Mouse (Mus musculus) adrenal gland, postnatal 36 days (tissue): ENCODE measurements around the gene Cerkl. TPM values are rescaled to one million over a fixed set of nuclear protein-coding genes. Genes with fewer than 3 reads are reported as not detected.

Source experiments
- DNase-seq, 2 experiments: peaks; one replicate each; pipeline ENCODE4 v3.0.0; 2021; ENCODE audit warnings: mixed read lengths in 1 of 2
- total RNA-seq, 2 experiments: library from RNA; stranded (reverse); gene quantifications; 2 replicates each; pipeline ENCODE4 v1.2.3; 2021

Gene Cerkl
- total RNA-seq, 2 experiments from 2014 or later, result 1.4 to 3.1 TPM

DNA sequence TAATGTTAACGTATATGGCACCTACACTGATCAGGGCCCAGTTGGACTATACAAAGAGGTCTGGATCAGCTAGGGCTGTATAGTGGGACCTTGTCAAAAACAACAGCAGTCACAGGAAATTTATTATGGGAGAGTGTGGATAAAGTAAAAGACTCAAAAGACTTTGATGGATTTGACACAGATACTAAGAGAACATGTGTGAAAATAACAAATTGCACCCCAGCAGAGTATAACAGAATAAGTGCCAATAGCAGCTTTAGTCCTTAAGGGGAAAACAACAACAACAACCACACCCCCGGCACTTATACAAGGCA, 84.5 kb downstream of the Cerkl start:
- no peak for DNase-seq

DNA sequence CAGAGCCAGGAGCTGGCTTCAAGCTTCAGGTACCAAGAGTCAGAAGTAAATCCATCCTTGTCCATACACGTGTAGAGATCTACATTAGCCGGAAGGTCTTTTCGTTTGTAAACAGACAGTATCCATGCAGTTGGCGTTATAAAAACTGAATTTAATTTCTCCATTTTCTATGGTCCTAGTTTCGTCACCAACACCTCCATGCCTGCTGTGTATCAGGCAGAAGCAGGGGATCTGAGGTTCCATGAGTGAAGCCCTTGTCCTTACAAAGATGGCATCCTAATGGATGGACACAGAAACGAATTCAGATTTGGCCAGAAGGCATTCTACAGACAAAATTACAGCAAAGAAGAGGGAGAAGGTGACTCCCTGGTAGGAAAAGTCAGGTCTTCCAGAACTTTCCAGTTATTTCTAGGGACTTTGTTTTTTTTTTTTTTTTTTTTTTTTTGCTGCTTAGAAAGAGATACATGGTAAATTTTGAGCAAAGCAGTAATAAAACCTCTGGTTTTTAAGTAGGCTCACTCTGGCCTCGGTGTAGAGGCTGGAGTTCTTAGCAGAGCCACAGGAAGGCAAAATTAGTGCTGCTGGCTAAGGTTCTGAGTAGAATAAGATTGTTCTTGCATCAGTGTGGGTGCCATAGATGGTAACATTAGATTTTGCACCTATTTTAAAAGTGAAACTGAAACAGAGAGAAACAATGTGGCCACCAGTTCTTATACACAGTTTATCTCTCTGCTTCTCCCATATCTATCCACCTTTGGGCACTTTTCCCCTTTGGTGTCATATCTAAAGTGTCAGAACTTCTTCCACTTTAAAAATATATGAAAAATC, 85.0 kb downstream of the Cerkl start:
- no peak for DNase-seq

DNA sequence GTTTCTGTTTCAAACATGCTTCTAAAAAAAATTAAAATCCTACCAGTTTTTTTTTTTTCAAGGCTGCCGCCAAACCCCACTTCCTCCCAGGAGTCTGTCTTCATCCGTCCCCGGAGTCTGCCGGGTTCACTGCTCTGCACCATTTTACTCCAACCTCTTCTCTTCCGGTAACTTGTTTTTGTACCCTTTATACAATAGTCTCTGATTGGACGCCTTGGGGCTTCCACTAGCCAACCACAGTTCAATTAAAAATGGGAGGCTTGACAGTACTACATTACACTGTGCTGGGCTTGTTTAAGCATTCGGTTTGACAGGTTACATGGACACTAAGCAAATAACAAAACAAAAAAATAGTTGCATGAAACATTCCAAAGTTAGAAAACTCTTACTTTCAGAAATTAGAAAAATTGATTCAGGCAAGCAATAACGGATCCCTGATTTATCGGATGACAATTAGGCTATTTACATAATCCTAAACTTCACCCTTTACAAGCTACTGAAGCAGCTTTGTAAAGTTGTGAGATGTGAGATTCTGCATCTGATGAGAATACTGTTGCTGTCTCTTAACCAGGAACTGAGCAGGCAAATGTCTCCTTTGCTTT, 85.8 kb downstream of the Cerkl start:
- DNase-seq, result peak in 1 of 2 experiments; percentile 12

DNA sequence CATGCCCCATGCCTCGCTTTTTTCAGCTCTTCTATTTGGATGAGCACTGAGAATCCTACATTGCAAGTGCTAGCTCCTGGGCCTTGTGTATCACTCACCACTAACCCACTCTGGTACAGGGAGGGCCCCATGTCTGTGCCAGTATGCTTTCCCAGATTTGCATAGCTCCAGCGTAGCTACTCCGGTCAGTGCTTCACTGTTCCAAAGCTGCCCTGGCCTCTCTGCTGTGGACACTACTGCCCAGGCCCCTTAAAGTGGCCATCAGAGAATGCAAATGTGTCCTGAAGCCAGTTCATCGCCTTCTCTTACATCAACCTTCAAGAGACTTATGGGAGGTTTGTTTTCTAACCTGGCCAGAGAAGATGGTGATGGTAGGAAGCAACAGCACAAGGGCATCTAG, 86.7 kb downstream of the Cerkl start:
- no peak for DNase-seq

DNA sequence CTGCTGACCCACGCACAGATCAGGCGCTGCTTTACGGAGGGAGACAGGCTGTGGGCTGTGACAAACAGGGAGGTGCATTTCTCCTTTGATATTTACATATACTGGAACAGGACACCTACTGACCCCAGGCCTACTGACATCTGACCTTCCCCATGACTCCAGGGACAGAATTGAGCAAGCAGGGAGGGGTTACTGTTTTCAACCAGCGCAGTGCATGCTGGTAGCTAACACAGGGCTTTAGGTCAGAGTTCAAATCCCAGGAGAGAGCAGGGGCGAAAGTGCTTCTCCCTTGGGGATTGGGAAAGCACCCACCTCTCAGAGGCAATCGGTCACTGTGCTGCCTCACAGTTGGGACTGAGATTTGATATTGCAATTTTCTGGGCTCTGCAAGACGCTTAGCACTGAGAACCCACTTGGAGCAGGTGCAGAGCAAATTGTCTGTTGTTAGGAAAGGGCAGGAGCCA, 87.5 kb downstream of the Cerkl start:
- DNase-seq, result peak; percentile 5 to 45

DNA sequence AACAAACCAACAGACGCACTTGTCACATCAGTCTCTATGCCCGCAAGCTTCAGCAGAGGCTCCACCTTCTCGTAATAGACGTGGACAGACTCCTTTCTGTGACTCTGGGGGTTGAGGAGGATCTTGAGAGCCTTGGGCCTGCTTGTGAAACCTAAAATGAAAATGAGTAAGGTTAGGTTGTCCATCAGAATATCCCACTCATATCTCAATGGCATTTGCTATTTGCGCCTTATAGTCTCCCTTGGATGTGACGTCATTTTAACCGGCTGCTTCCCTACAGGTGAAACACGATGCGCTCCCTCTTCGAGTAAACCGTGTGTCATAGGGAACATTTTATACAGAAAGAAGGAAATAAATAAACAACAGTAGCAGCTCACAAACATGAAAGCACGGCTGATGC, 87.9 kb downstream of the Cerkl start:
- DNase-seq, result no peak

DNA sequence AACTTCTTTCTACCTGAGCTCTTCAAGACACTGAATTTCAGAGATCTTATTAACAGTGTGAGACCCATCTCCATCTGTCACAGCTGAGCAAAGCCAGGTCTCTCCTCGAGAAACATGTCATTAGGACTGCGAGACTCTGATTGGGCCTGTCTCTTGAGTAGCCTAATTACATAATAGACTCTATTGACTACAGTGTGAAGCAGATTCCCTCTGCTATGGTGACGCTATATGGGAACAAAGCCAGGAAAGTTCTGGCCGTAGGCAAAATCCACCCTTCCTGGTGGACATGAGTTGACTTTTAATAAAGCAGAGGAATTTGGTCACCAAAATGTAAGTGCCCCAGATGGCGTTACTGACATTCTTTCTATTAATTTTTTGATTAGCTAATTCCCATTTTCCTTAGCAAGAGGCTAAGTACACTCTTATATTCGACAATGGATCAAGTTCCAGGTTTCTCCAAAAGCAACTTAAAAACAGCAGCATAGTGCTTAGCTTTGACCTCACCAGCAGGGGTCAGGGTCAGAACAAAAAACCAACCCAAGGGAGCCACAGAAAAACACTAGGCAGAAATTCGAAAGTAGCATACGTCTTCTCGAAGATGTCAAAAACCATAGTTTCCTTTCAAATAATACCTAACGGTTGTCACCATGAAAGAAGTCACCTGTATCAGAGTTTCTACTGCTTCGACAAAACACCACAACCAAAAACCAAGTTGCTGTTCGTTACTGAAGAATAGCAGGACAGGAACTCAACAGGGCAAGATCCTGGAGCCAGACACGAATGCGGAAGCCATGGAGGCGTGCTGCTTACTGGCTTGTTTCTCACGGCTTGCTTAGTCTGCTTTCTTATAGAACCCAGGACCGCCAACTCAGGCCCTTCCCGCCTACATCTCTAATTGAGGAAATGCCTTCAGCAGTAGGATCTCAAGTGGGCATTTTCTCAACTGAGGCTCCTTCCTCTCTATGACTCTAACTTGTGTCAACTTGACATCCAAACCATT, 88.8 kb downstream of the Cerkl start:
- no peak for DNase-seq

DNA sequence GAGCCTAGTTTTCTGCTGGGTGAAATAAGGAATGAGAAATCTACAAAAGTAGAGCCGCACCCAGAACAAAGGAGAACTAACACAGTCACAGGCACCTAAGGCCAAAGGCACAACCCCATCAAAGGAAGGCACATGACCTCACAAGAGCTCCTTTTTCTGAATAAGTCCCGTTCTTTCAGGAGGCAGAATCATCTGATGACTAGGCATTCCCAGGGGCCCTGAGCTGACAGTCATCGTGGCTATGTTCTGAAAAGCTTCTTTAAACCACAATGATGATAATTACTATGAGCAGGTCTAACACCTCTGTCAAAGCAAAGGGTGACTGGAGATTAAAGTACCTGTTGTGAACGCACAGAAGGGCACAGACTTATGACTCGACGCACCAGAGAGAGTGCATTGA, 92.7 kb downstream of the Cerkl start:
- no peak for DNase-seq

DNA sequence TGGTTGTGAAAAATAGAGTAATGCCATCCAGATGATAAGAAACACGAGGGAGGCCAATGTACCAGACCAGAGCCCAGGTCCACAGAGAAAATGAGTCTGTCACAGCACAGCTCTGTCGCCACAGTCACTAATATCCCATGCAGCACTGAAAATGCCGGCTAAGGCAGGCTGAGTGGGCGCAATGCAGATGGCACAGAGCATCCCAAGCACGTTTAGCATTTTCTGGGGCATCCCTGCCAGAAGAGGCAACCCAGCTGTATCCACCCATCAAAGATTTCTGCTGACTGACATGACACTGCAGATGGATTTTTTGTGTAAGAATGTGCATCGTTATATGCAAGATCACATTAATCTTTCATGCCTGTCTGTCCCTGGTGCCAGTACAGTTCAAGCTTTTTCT, 94.6 kb downstream of the Cerkl start:
- DNase-seq, result no peak

DNA sequence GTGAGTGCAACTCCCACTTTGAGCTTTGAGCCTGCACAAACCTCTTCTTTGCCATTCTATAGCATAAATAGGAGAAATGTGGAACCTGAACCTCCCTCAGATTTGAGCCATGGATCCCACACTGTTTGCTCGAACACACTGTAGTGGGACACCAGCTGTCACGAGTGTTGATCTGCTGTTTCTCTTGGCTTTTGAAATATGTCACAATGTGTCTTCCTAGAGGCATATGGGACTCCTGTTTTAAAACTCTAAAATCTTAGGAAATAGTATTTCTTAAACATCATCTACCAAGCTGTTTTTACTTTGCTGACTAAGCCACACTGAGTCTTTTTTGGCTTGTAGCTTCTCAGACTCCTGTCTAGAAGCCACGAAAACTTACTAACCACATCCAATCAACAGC, 98.8 kb downstream of the Cerkl start:
- no peak for DNase-seq

DNA sequence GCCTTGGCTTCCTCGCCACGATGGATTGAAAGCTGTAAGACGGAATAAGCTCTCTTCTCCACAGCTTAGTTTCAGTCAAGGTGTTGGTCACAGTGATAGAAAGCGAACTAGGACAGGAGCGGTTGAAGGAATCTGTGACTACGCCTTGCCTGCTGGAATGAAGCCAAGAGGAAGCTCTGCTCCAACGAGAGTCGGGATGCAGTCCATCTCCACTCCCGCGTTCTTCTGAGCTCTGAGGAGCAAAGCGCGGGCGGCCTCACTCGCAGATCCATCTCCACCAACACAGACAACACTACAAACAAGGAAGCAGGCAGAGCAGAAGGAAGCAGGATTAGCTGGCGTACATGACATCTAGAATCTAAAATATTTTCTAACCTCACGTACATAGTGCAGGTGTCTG, 101.8 kb downstream of the Cerkl start:
- DNase-seq, result no peak

DNA sequence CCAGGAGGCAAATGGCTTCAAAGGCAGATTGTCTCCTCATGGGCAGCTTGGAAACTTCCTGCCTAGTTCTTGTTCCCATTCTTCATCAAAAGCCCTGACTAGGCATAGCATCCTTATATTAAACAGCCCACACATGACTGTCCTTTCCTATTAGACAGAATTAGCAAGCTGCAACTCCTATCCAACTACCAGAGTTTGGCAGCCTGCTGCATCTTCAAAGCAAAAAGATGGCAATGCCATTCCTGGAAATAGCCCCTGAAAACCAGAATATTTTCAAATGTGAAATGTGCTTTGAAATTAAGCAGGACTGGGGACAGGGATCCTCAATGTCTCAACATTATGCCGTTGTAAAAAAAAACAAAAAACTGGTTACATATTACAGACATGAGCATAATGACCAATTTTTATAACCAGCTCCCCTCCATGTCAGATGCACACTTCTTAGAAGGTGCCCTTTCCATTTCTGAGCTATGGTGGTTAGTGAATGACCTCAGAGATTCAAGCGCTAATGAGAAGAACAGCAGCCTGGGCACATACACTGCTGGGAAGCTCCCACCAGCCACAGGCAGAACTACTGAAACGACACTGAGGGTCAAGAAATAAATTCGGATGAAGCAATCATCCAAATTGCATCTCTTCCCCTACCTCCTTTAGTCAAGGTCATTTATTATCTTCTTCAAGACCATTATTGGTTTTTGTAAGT, 104.3 kb downstream of the Cerkl start:
- DNase-seq, result no peak

DNA sequence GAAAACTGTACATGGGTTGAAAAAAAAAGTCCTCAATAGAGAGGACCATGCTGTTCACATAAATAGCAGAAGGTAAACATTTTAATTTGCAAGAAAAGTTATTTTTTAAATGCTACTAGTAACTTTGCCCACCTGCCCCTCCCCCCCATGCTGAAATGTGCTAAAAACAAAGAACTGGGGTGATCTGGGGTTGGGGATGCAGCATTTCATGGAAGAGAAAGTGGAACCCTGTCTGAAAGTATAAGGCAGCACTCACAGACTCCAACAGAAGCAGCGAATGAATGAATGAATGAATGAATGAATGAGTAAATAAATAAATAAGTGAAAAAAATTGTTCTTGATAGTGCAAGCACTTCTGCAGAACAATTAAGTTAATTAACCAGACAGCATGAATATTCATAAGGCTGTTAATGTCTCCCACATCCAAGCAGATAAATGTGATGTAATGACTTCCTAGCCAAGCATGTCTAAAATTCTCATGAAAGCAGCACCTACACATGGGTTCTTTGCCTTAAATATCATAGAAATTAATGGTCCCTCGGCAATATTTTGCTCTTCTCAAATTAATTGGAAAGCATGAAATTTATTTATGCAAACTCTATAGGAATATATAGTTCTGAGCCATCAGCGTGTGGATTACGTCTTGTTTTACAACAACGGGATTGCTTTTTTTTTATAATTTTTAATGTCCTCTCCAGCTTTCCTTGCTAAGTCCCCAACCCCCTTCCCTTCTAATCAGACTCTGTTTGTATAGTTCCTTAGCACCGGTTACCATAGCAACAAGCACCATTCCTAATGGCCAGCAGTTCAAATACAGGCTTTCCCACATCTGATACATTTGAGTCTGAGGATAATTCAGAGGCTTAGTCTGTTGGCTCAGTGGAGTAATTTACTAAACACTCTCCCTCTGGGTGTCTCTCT, 105.1 kb downstream of the Cerkl start:
- DNase-seq, result no peak

DNA sequence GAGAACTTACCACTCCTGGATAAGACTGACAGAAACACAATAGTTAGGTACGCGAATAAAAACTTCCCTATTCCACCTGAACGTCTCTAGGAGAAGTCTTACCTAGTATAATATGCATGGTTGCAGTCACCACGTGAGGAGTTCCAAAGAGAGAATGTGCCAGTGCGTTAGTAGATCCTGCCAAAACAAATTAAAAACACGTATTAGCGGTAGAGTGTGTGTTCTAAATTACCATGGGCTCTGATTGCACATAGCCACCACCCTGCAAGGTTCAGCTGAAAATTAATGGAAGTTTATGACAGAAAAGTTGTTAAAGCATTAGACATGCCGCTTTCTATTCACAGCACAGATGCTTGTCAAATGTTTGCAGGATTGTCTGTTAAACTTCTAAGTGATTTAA, 113.5 kb downstream of the Cerkl start:
- no peak for DNase-seq

DNA sequence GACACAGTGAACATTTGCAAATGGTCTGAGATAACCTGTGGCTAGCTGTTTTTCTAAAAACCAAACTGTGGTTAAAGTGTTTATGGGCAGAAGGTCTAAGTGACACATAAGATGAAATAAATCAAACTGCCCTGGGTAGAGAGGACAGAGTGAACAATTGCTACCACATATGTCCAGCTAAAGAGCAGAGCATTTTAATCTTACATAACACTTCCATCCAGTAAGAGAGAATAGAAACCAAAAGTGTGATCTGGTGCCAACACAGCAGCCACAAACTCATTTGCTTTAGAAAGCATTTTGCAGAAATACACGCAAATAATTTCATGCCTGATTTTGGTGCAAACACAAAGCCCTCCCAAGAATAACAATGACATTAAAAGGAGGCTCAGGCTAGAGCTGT, 117.6 kb downstream of the Cerkl start:
- no peak for DNase-seq

DNA sequence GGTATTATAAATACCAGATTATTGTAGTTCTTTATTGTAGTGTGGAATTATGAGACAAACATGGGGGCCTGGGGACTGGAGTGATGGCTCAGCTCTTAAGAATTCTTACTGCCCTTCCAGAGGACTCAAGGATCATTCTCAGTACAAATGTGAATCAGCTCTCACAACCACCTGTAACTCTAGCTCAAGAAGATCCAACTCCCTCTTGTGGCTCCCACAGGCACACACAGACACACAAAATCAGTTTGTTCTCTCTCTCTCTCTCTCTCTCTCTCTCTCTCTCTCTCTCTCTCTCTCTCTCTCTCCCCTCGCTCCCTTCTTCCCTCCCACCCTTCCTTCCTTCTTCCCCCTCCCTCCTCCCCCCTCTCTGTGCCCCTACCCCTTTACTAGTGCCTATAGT, 120.4 kb downstream of the Cerkl start:
- no peak for DNase-seq

DNA sequence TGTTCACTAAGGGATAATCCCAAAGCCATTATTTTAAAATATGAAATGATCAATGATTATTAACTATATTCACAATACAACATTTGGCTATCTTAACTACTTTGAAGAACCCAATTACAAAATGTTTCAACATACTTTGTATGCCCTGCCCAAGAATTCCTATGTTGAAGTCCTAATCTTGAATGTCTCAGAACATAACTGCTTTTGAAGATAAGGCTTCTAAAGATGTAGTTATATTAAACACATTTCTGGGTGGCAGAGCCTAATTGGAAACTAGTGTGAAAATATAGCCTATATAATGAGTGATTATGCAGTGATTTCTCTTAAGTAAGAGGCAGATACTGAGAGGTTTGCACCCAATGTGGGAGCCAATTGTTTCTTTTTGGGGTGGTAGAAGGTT, 121.9 kb downstream of the Cerkl start:
- no peak for DNase-seq

DNA sequence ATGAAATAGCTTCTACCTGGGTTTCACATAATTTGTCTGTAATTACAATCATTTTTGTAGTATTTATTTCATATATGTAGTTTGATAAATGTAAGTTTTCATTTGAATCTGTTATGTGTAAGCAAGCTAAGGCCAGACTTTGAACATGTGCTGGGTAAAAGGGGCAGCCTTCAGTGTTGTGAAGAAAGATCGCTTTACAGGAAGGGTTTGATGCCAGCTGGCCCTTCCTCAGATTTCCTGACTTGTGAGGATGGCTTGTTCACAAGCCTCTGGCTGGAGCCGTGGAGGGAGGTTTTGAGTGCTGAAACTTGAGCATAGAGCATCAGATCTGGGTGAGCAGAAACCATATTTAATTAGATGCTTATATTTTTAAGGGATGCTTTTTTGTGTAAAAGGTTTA, 128.5 kb downstream of the Cerkl start:
- DNase-seq, result no peak

DNA sequence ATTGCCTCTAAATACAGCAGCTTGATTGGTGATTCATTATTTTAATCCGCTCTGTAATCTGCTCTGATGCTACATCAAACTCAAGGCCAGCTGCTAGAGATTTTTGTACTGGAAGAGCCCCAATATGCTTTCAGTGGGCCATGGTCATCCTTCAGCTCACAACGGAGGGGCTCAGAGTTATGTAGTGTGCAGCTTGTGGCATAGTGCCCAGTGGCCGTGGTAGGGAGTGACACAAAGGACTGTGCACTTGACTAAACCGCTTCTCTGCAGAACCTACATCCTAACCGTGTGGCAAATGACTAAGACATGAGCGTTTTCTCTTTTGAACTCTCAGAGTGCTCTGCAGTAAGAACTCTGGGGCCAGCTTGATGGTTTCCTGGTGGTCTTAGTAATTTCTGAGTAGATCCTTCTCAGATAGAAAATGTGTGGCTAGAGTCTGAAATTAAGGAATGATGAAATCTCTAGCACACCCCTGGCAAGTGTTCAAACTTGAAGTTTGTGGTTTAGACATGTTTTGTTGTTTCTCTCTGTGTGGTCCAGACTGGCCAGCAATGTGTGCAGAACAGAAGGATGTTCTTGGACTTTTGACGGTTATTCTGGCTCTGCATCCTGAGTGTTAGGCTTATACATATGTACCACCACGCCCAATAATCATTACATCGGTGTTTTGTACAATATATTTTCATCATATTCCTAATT, 140.3 kb downstream of the Cerkl start:
- peak in 1 of 2 experiments; percentile 3 for DNase-seq

DNA sequence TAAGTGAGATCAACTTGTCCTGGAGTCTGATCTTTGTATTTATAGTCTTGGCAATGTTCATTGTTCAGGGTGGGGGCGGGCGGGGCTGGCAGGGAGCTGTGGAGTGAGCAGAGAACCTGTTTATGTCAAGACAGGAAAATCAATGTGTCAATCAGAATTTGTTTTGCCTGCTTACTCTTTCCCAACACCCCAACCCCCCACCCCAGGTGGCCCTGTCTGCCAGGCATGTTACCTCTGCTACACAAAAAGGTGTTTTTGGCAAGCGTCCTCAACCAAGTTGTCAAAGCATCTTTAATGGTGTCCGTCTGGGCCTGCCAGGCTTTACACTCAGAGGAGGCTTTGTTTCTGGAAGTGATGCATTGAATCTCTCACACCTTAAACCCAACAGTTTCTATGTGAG, 141.5 kb downstream of the Cerkl start:
- no peak for DNase-seq
